Mouse (Mus musculus) embryonic fibroblast, embryonic 13.5 days (primary cell): Measurements from ENCODE around the gene Rnf114.

Source experiments
- CTCF ChIP-seq: IDR thresholded peaks from 2 replicates; pipeline ENCODE4 v1.5.1; 2011; ENCODE audit warnings: mild to moderate bottlenecking, control low read depth, low read length, moderate library complexity, borderline replicate concordance; ENCODE audit not compliant: insufficient read depth
- POLR2A ChIP-seq: IDR thresholded peaks from 2 replicates; pipeline ENCODE4 v1.6.1; 2011; ENCODE audit warnings: low read depth, mild to moderate bottlenecking, control low read depth, low read length, moderate library complexity

GRCm38 (mm10) chr2:167536320-167536945 lies 44.0 kb downstream of the Rnf114 start:
- TF ChIP-seq CTCF (no peak), POLR2A (no peak)
